Mouse (Mus musculus) liver, postnatal 0 days (tissue): ENCODE measurements around the gene Add1.

Source experiments
- CTCF ChIP-seq: sonication (generic); IDR thresholded peaks from 2 replicates; pipeline ENCODE4 v1.5.1; 2016; ENCODE audit warnings: antibody characterized with exemption, low read depth
- EP300 ChIP-seq: IDR thresholded peaks from 2 replicates; pipeline ENCODE4 v1.6.1; 2016; ENCODE audit warnings: antibody characterized with exemption, low read depth, mild to moderate bottlenecking

- no peak for TF ChIP-seq EP300
- no peak for TF ChIP-seq CTCF
These were observed 59.5 kb downstream of the Add1 start for GRCm38 (mm10) chr5:34632996-34633395.
